Mouse (Mus musculus): ENCODE results near the gene Olfm2. TPM values are rescaled to one million over a fixed set of nuclear protein-coding genes. Genes with fewer than 3 reads are reported as not detected.
A peak's percentile ranks its signal among the peaks of the same experiment; 100 is the strongest.

Gene Olfm2
- total and polyA plus RNA-seq, 2 experiments from 2014 or later, result 0.20 to 3.1 TPM

DNA sequence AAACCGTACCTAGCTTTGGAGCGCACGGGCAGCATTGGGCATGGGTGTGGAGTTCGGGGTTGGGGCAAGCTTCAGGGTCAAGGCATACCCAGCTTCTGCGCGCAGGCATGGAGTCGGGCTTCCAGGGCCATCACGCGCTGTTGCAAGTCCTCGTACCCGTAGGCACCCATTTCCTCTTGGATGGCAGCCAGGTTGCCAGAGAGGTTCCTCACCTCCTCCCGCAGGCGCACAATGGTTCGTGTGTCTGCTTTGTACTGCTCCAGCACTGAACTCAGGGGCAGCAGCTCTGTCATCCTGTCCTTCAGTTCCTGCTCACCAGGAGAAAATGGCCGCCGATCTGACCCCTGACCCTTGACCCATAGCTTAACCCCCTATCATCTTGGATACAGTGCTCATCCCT, 74.1 kb downstream of the Olfm2 start:
- H3K4me1 ChIP-seq (ENCODE audit: control insufficient read depth, insufficient read depth), result no peaks in the 10 kb centered on the region

DNA sequence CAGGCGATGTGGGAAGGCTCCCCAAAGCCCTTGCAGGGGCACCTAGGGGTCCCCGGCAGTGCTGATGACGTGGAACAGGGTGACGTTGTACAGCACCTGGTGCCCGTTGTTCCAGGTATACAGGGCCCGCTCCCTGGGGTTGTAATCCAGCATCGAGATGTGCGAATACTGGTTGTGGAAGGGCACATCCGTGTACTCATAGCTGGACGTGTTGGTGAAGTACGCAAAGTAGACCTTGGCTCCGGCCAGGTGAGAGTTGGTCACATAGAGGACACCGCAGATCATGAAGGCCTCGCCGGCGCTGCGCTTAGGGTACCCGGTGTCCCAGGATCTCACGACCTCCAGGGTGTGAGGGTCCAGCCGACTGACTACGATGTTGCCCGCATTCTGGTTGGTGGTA, 78.1 kb downstream of the Olfm2 start:
- ATAC-seq (ENCODE audit: insufficient read depth, low read depth), result no peak
- WGBS, result 92% methylated on average over 22 of the region's 22 CpGs

More for the DNA sequence above, 74.1 kb downstream of the Olfm2 start:
- H3K9ac ChIP-seq (replicated peaks; ENCODE audit: low read depth, low read length), result no peak overlapping the region
- no peak for TF ChIP-seq EP300 (IDR thresholded peaks at IDR 0.05; ENCODE audit: low read depth)
- TF ChIP-seq CTCF (IDR thresholded peaks at IDR 0.05; ENCODE audit: low read depth), result no peak
- WGBS, result 76% methylated on average over 16 of the region's 16 CpGs
- H3K4me3 ChIP-seq (ENCODE audit: low read depth, low read length), result no peak overlapping the region
- H3K27me3 ChIP-seq (ENCODE audit: control insufficient read depth, insufficient read depth, low read length), result no peaks in the 10 kb centered on the region
- no peaks in the 10 kb centered on the region for H3K36me3 ChIP-seq (replicated peaks; ENCODE audit: control insufficient read depth, insufficient read depth, low read length)
- no peaks in the 10 kb centered on the region for H3K9me3 ChIP-seq (replicated peaks; ENCODE audit: control insufficient read depth, low read length)
- no peak overlapping the region for H3K27ac ChIP-seq (ENCODE audit: low read depth)
- ATAC-seq (ENCODE audit: insufficient read depth, low read depth) (0 out of 2 replicates have a peak, but pooled peaks have one; percentile 24), DNase-seq (ENCODE audit: low spot score) (no peak)
- no peak overlapping the region for H3K4me2 ChIP-seq (ENCODE audit: low read depth, low read length)

DNA sequence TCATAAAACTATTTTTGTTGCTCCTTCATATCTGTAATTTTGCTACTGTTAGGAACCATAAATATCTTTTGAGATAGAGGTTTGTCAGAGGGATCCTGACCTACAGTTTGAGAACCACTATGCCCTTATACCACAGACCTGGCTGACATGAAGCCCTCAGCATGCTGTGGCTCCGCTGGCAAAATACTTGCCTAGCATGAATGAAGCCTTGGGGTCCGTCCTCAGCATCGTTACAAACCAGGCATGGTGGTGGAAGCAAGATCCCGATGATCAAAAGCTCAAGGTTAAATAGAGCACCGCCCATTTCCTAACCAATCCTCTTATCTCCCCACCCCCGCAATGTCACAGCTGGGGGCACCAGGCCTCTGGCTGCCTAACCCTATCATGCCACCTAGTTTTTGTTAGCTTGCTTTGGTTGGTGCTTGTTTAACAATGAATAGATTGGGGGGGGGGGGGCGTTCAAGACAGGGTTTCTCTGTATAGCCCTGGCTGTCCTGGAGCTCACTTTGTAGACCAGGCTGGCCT, 79.6 kb downstream of the Olfm2 start:
- H3K27me3 ChIP-seq (ENCODE audit: control insufficient read depth, insufficient read depth, low read length), result no peaks in the 10 kb centered on the region
- peaks cover 32% of the 10 kb centered on the region for H3K36me3 ChIP-seq (replicated peaks; ENCODE audit: control insufficient read depth, insufficient read depth, low read length)
- no peak overlapping the region for H3K4me2 ChIP-seq (ENCODE audit: low read depth, low read length)
- H3K9me3 ChIP-seq (replicated peaks; ENCODE audit: control insufficient read depth, low read length), result no peaks in the 10 kb centered on the region
- no peaks in the 10 kb centered on the region; the same call in 1 of the 2 replicates for H3K4me1 ChIP-seq (ENCODE audit: control insufficient read depth, insufficient read depth)
- 6% methylated on average over 7 of the region's 7 CpGs for WGBS
- ATAC-seq (ENCODE audit: insufficient read depth, low read depth), result no peak
- no peak overlapping the region for H3K4me3 ChIP-seq (ENCODE audit: low read depth, low read length)
- H3K9ac ChIP-seq (replicated peaks; ENCODE audit: low read depth, low read length), result no peak overlapping the region
- DNase-seq (ENCODE audit: low spot score), result no peak
- TF ChIP-seq CTCF (IDR thresholded peaks at IDR 0.05; ENCODE audit: low read depth), result no peak
- no peak for TF ChIP-seq EP300 (IDR thresholded peaks at IDR 0.05; ENCODE audit: low read depth)
- H3K27ac ChIP-seq (ENCODE audit: low read depth), result no peak overlapping the region

More for the DNA sequence above, 78.1 kb downstream of the Olfm2 start:
- Histone ChIP-seq H3K36me3 (replicated peaks; ENCODE audit: control insufficient read depth, insufficient read depth, low read length) (peaks cover 18% of the 10 kb centered on the region), H3K27me3 (ENCODE audit: control insufficient read depth, insufficient read depth, low read length) (no peaks in the 10 kb centered on the region), H3K4me3 (ENCODE audit: low read depth, low read length) (no peak overlapping the region), H3K9ac (replicated peaks; ENCODE audit: low read depth, low read length) (no peak overlapping the region), H3K27ac (ENCODE audit: low read depth) (no peak overlapping the region), H3K9me3 (replicated peaks; ENCODE audit: control insufficient read depth, low read length) (no peaks in the 10 kb centered on the region), H3K4me1 (ENCODE audit: control insufficient read depth, insufficient read depth) (no peaks in the 10 kb centered on the region; the same call in 1 of the 2 replicates), H3K4me2 (ENCODE audit: low read depth, low read length) (no peak overlapping the region)
- no peak for DNase-seq (ENCODE audit: low spot score)
- TF ChIP-seq EP300 (IDR thresholded peaks at IDR 0.05; ENCODE audit: low read depth), result no peak
- TF ChIP-seq CTCF (IDR thresholded peaks at IDR 0.05; ENCODE audit: low read depth), result no peak

DNA sequence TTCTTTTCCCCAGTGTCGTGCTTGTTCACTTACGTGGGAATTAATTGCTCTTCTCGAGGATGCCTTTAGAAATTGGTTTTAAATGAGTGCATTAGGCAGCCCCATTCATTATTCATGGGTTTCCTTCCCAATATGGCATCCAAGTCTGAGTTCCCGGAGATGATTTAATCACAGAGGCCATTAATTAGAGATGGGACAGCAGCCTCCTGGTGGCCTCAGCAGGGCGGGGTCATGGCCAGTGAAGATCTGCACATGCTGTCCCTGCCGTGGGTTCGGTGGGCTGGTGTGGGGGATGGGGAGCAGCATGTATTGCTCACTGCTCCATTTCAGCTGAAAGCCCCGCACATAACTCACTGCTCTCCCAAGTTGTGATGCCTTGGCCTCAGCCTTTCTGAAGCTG, 80.2 kb downstream of the Olfm2 start:
- no peak overlapping the region for H3K9ac ChIP-seq (replicated peaks; ENCODE audit: low read depth, low read length)
- no peaks in the 10 kb centered on the region for H3K27me3 ChIP-seq (ENCODE audit: control insufficient read depth, insufficient read depth, low read length)
- no peak for ATAC-seq (ENCODE audit: insufficient read depth, low read depth)
- H3K4me2 ChIP-seq (ENCODE audit: low read depth, low read length), result no peak overlapping the region
- H3K4me1 ChIP-seq (ENCODE audit: control insufficient read depth, insufficient read depth), result no peaks in the 10 kb centered on the region; the same call in 1 of the 2 replicates
- H3K27ac ChIP-seq (ENCODE audit: low read depth), result no peak overlapping the region
- no peak overlapping the region for H3K4me3 ChIP-seq (ENCODE audit: low read depth, low read length)
- H3K9me3 ChIP-seq (replicated peaks; ENCODE audit: control insufficient read depth, low read length), result no peaks in the 10 kb centered on the region
- TF ChIP-seq CTCF (IDR thresholded peaks at IDR 0.05; ENCODE audit: low read depth), result no peak
- TF ChIP-seq EP300 (IDR thresholded peaks at IDR 0.05; ENCODE audit: low read depth), result no peak
- no peak for DNase-seq (ENCODE audit: low spot score)
- 48% methylated on average over 8 of the region's 8 CpGs for WGBS
- H3K36me3 ChIP-seq (replicated peaks; ENCODE audit: control insufficient read depth, insufficient read depth, low read length), result peaks cover 38% of the 10 kb centered on the region

DNA sequence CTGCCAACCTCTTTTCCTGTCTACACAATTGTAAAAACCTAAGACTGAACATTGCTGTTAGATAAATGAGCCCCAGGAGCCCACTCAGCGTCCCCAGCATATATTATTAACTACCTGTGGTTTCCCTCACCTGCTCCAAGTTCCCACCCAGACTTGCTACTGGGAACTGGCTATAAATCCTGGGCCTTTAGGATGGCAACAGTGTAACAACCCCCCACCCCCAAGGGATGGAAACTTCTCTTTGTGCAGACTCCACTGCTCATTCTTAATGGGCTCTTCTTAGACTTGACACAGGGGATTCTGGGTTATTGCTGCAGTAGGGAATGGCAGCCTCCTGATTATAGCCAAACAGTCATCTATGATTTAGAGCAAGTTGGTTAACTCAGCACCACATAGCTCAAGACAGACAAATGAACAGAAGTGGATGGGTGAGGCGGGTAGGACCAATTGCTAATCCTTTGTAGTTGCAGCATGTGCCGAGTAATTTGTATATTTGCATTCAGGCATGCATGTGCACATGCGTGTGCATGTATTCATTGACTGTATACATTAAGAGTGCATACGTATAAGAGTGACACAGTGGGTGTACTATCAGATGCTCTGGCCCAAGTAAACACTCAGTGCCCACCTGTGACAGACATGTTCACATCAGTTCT, 81.0 kb downstream of the Olfm2 start:
- no peak for TF ChIP-seq EP300 (IDR thresholded peaks at IDR 0.05; ENCODE audit: low read depth)
- TF ChIP-seq CTCF (IDR thresholded peaks at IDR 0.05; ENCODE audit: low read depth), result no peak
- H3K9ac ChIP-seq (replicated peaks; ENCODE audit: low read depth, low read length), result no peak overlapping the region
- no peaks in the 10 kb centered on the region for H3K27me3 ChIP-seq (ENCODE audit: control insufficient read depth, insufficient read depth, low read length)
- H3K4me1 ChIP-seq (ENCODE audit: control insufficient read depth, insufficient read depth), result no peaks in the 10 kb centered on the region; the same call in 1 of the 2 replicates
- peaks cover 39% of the 10 kb centered on the region for H3K36me3 ChIP-seq (replicated peaks; ENCODE audit: control insufficient read depth, insufficient read depth, low read length)
- no peak for DNase-seq (ENCODE audit: low spot score)
- no peak for ATAC-seq (ENCODE audit: insufficient read depth, low read depth)
- no peak overlapping the region for H3K27ac ChIP-seq (ENCODE audit: low read depth)
- 83% methylated on average over 5 of the region's 5 CpGs for WGBS
- H3K4me3 ChIP-seq (ENCODE audit: low read depth, low read length), result no peak overlapping the region
- no peaks in the 10 kb centered on the region for H3K9me3 ChIP-seq (replicated peaks; ENCODE audit: control insufficient read depth, low read length)
- no peak overlapping the region for H3K4me2 ChIP-seq (ENCODE audit: low read depth, low read length)
